Mouse (Mus musculus): ENCODE results near the gene Bphl. TPM values are rescaled to one million over a fixed set of nuclear protein-coding genes. Genes with fewer than 3 reads are reported as not detected.

Gene Bphl
- polyA plus RNA-seq, 1 experiment, result 35.2 TPM

DNA sequence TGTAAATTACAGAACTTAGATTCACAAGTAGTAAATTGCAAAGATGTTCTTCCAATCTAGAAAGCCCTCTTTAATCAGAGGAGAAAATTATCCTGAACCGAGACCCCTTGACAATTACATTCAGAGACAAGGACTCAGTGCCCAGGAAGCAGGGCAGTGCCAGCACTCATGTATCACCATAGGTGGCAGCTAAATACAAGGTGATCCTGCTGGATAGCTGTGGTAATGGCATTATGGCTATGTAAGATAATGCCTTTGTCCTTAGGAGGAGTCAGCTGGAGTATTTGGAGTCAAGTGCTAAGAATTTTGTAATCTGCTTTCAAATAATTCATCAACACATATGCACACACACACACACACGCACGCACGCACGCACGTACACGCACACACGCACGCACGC lies 63.9 kb downstream of the Bphl start:
- no peaks in the 10 kb centered on the region for H3K27me3 ChIP-seq (replicated peaks)
- peaks cover 7% of the 10 kb centered on the region for H3K9me3 ChIP-seq
- no peaks in the 10 kb centered on the region for H3K36me3 ChIP-seq (replicated peaks; ENCODE audit: low read length)
- TF ChIP-seq GATA1 (IDR thresholded peaks at IDR 0.05; ENCODE audit: borderline replicate concordance, low read length) (no peak), FLI1 (IDR thresholded peaks at IDR 0.05; ENCODE audit: low read length) (no peak)
- peak overlapping the region; percentile 71 for H3K4me3 ChIP-seq (replicated peaks)
- H3K4me1 ChIP-seq, result peaks cover 42% of the 10 kb centered on the region

DNA sequence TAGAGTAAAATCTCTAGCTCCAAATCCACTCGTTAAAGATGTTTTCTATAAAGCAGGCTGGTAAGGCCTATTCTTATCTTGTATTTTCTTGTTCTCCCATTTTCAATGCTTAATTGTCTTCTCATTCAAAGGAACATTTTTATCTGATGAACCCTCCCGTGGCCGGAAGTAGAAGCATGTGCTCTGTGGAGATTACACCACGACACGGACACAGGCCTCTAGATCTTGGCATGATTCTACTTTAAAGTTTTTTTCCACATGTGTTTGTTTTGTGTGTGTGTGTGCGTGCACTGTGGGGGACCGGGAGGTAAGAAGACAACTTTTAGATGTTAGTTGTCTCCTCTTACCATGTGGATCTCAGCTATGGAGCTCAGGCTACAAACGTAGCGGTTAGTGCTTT lies 64.5 kb downstream of the Bphl start:
- Histone ChIP-seq H3K4me3 (replicated peaks) (no peak overlapping the region), H3K9me3 (peaks cover 7% of the 10 kb centered on the region), H3K4me1 (peaks cover 45% of the 10 kb centered on the region), H3K27me3 (replicated peaks) (no peaks in the 10 kb centered on the region), H3K36me3 (replicated peaks; ENCODE audit: low read length) (no peaks in the 10 kb centered on the region)
- TF ChIP-seq GATA1 (IDR thresholded peaks at IDR 0.05; ENCODE audit: borderline replicate concordance, low read length) (no peak), FLI1 (IDR thresholded peaks at IDR 0.05; ENCODE audit: low read length) (no peak)

- peaks cover 2% of the 10 kb centered on the region for H3K27me3 ChIP-seq (replicated peaks)
- H3K4me3 ChIP-seq (replicated peaks), result no peak overlapping the region
- no peak for TF ChIP-seq FLI1 (IDR thresholded peaks at IDR 0.05; ENCODE audit: low read length)
- TF ChIP-seq GATA1 (IDR thresholded peaks at IDR 0.05; ENCODE audit: borderline replicate concordance, low read length), result no peak
- H3K9me3 ChIP-seq, result no peaks in the 10 kb centered on the region
- peaks cover 44% of the 10 kb centered on the region for H3K4me1 ChIP-seq
- H3K36me3 ChIP-seq (replicated peaks; ENCODE audit: low read length), result no peaks in the 10 kb centered on the region
These were observed 68.0 kb downstream of the Bphl start for GRCm38 (mm10) chr13:34105364-34105763.

DNA sequence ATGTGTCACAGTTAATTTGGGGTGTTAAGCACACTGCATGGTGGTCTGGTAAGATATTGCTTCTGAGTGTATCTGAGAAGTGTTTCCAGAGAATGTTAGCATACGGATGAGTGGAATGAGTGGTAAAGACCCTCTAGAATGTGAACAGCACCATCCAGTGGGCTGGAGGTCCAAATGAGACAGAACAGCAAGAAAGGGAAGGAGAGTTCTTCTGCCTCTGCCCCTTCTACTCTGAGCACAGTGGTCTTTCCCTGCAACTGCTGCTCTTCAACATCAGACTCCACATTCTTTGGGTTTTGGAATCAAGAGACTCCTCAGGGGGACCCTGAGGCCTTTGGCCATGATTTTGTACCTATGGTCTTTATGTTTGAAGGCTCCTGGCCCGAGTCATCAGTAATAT lies 68.9 kb downstream of the Bphl start:
- TF ChIP-seq FLI1 (IDR thresholded peaks at IDR 0.05; ENCODE audit: low read length), result no peak
- TF ChIP-seq GATA1 (IDR thresholded peaks at IDR 0.05; ENCODE audit: borderline replicate concordance, low read length), result no peak
- Histone ChIP-seq H3K4me3 (replicated peaks) (no peak overlapping the region), H3K36me3 (replicated peaks; ENCODE audit: low read length) (no peaks in the 10 kb centered on the region), H3K4me1 (peaks cover 35% of the 10 kb centered on the region), H3K27me3 (replicated peaks) (peaks cover 2% of the 10 kb centered on the region), H3K9me3 (no peaks in the 10 kb centered on the region)

DNA sequence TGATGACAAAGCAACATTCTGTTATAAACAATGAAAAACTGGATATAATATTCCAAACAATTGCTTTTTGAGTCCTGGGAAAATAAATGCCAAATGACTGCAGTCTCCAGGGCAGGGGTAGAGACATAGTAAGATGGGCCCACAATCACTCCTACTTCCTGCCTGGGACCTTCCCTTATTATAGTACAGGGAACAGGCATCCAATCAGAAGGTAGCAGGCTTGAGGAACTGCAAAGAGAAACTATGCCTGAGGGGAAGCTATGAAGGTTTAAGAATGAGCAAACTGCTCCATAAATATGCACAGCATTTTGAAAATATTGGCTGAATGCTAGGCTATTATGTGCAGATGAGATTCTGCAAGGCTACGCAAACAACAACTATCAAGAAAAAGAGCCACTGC lies 69.6 kb downstream of the Bphl start:
- peaks cover 28% of the 10 kb centered on the region for H3K4me1 ChIP-seq
- H3K9me3 ChIP-seq, result no peaks in the 10 kb centered on the region
- H3K27me3 ChIP-seq (replicated peaks), result peaks cover 2% of the 10 kb centered on the region
- no peak overlapping the region for H3K4me3 ChIP-seq (replicated peaks)
- TF ChIP-seq FLI1 (IDR thresholded peaks at IDR 0.05; ENCODE audit: low read length), result no peak
- TF ChIP-seq GATA1 (IDR thresholded peaks at IDR 0.05; ENCODE audit: borderline replicate concordance, low read length), result no peak
- no peaks in the 10 kb centered on the region for H3K36me3 ChIP-seq (replicated peaks; ENCODE audit: low read length)

DNA sequence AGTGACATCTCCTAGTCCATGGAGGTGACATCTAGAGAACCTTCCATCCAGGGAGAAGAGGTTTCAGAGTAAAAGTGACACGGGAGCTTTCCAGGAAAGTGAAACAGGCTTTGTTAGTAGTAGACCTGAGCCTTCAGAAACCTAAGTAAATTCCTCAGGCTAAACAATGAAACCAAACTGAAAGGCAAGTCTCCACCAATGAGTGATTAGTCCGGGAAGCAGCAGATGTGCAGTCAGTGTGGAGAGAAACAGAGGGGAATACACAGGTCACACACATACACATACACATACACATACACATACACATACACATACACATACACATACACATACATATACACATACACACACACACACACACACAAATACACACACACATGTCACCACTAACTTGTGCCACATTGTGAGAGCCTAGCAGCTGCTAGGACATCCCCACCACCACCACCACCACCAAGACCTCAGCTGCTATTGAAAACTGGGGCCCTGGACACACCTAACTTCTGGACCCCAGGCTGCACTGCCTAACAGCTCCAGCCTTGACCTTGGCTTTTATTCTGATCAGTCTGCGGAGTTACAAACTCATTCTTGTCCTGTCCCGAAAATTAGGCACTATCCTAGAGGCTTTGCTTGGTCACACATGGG lies 71.8 kb downstream of the Bphl start:
- TF ChIP-seq GATA1 (IDR thresholded peaks at IDR 0.05; ENCODE audit: borderline replicate concordance, low read length), result no peak
- no peak for TF ChIP-seq FLI1 (IDR thresholded peaks at IDR 0.05; ENCODE audit: low read length)
- Histone ChIP-seq H3K4me1 (peaks cover 28% of the 10 kb centered on the region), H3K36me3 (replicated peaks; ENCODE audit: low read length) (no peaks in the 10 kb centered on the region), H3K27me3 (replicated peaks) (peaks cover 2% of the 10 kb centered on the region), H3K4me3 (replicated peaks) (no peak overlapping the region), H3K9me3 (no peaks in the 10 kb centered on the region)

DNA sequence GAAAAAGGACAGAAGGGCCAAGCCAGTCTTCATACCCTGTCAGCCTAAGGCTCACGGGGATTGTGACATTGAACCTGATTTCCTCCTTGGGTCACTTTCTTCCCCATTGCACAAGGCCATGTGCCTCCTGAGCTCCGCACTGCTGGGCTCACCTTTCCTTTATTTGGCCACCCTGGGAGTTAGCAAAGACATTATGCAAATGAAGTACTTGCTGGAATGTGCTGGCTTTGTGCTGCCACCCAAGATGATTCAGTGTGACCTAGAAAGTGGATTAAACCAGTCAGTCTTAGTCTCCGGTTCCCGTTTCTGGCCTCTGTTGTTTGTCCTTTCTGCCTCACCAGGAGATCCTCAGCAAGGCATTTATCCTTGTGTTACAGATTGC lies 72.3 kb downstream of the Bphl start:
- peaks cover 2% of the 10 kb centered on the region for H3K27me3 ChIP-seq (replicated peaks)
- H3K36me3 ChIP-seq (replicated peaks; ENCODE audit: low read length), result no peaks in the 10 kb centered on the region
- peaks cover 28% of the 10 kb centered on the region for H3K4me1 ChIP-seq
- TF ChIP-seq GATA1 (IDR thresholded peaks at IDR 0.05; ENCODE audit: borderline replicate concordance, low read length) (no peak), FLI1 (IDR thresholded peaks at IDR 0.05; ENCODE audit: low read length) (no peak)
- no peaks in the 10 kb centered on the region for H3K9me3 ChIP-seq
- H3K4me3 ChIP-seq (replicated peaks), result no peak overlapping the region

DNA sequence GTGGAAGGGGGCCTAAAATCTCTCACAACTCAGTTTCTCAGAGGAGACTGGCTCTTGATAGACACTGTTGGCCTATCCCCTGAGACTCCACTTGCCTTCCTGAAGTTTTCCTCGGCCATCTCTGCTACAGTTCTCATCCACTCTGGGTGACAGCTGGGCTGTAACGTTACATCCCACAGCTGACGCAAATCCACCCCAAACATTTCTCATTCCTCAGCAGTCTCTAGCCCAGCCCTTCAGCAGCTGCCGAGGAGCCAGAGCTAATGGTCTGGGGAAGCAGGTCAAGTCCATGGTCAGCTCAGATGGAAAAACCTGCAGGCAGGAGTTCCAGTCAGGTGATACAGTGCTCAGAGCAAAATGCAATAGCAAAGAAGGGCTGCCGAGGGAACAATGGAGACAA lies 73.6 kb downstream of the Bphl start:
- H3K36me3 ChIP-seq (replicated peaks; ENCODE audit: low read length), result no peaks in the 10 kb centered on the region
- TF ChIP-seq GATA1 (IDR thresholded peaks at IDR 0.05; ENCODE audit: borderline replicate concordance, low read length), result no peak
- no peak for TF ChIP-seq FLI1 (IDR thresholded peaks at IDR 0.05; ENCODE audit: low read length)
- no peak overlapping the region for H3K4me3 ChIP-seq (replicated peaks)
- peaks cover 2% of the 10 kb centered on the region for H3K27me3 ChIP-seq (replicated peaks)
- H3K9me3 ChIP-seq, result no peaks in the 10 kb centered on the region
- peaks cover 38% of the 10 kb centered on the region for H3K4me1 ChIP-seq

DNA sequence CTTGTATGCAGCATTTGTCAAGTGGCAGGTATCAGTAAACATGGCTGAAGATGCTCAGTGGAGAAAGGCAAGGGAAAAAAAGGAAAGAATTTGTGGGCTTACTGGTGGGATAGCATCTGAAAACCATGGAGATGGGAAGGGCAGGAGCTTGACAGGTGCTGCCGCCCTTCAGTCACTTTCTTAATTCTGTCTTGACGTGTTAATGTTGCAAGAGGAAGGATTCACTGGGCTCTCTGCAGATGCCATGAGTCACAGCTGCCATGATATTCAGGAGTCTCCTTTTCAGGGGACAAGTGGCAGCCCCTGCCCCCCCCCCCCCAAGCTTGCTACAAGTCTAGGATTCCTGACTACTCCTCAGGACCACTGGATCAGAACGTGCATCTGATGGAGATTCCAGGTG lies 74.5 kb downstream of the Bphl start:
- H3K36me3 ChIP-seq (replicated peaks; ENCODE audit: low read length), result no peaks in the 10 kb centered on the region
- TF ChIP-seq GATA1 (IDR thresholded peaks at IDR 0.05; ENCODE audit: borderline replicate concordance, low read length), result no peak
- peaks cover 2% of the 10 kb centered on the region for H3K27me3 ChIP-seq (replicated peaks)
- H3K9me3 ChIP-seq, result no peaks in the 10 kb centered on the region
- peaks cover 38% of the 10 kb centered on the region for H3K4me1 ChIP-seq
- no peak overlapping the region for H3K4me3 ChIP-seq (replicated peaks)

DNA sequence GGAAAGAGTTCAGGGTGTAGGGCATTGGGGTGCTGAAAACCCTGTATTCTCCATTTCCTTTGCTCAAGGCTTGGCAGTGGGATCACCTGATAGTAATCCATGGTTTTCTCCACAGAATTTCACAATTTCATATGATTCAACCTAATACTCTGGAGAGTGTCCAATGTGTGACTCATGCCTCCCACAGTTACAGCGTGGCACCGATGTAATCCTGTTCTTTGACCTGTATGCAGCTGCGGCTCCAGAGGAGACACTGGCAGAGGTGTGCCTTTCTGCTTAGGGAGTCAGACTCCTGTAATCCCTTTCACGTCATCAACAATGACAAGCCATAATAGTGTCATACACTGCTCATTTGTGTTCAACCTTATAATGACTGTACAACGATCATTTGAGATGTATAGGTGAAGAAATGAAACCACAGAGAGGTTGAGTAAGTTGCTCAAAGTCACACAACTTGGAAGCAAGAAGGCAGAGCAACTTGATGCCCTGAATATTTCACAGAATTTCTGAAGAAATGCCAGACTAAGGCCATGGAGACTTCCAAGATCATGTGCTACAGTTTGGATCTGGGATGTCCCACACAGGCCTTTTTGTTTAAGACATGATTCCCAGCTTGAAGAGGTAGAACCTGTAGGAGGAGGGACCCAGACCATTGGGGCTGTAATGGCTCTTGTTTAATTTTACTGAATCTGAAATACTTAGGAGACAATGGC lies 75.1 kb downstream of the Bphl start:
- Histone ChIP-seq H3K36me3 (replicated peaks; ENCODE audit: low read length) (no peaks in the 10 kb centered on the region), H3K4me3 (replicated peaks) (no peak overlapping the region), H3K9me3 (no peaks in the 10 kb centered on the region), H3K27me3 (replicated peaks) (peaks cover 2% of the 10 kb centered on the region), H3K4me1 (peaks cover 40% of the 10 kb centered on the region)
- TF ChIP-seq FLI1 (IDR thresholded peaks at IDR 0.05; ENCODE audit: low read length) (no peak), GATA1 (IDR thresholded peaks at IDR 0.05; ENCODE audit: borderline replicate concordance, low read length) (no peak)
